Mouse (Mus musculus): ENCODE measurements around the gene Ip6k2.

GRCm38 (mm10) chr9:108798508-108799075 lies 15.0 kb downstream of the Ip6k2 start:
- TF ChIP-seq MAFK (IDR thresholded peaks at IDR 0.05; ENCODE audit: insufficient read depth, low read depth, low read length) (no peak), HCFC1 (IDR thresholded peaks at IDR 0.05; ENCODE audit: borderline replicate concordance, insufficient read depth, low read length) (no peak), ZNF384 (IDR thresholded peaks at IDR 0.05; ENCODE audit: low read depth, low read length) (no peak)
